10 mouse cellular contexts compared by ENCODE assay signal in the genomic region with DNA sequence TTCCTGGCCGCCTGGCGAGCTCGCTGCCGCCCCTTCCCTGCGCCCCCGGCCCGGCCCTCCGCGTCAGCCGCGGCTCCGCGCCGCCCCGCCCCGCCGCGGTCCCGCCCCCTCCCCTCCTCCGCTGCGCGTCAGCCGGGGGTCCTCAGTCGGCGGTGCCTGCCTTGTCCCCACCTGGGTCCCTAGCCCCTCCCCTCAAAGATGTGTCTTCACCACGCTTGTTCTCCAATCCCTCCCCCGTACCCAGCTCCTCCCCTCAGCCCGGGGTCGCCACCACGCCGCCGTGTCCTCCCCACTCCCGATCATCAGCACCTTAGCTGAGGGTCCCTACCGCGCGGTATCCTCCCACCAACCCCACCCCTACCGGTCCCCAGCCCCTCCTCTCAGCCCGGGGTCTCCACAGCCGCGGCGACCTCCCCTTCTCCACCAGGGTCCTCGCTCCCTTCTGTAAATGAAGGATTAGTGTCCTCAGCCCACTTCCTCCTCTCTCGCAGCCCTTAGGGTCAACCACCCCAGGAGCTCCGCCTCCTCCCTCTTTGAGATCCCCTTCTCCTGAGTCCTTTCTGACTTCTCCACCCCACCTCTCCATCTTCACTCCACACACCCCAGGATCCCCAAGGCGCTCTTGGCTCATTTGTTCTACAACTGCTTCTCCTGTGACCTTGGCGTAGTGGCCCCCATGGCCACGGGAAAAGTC. TPM values are rescaled to one million over a fixed set of nuclear protein-coding genes. Genes with fewer than 3 reads are reported as not detected.
DNase-seq lines count a peak whose midpoint lies in the region; ATAC-seq and TF ChIP-seq lines count a peak whose summit lies in the region.
"Not testable (repeated sequence)": the region's sequence is repeated elsewhere in the genome, so short reads cannot be mapped to it uniquely, and the experiment has no call there.
"Had no signal": no experiment of that assay in that cellular context is flagged by ENCODE, and none has a peak within 500 bp of the region (broad histone marks: within the 10 kb centered on the region; RNA-seq: fewer than 3 reads in every experiment).

No protein-coding gene starts in this region.

- not testable (repeated sequence) for H3K9me3 ChIP-seq in forebrain, embryonic 11.5 days (ENCODE audit: control insufficient read depth, low read length); heart, embryonic 13.5 days; hindbrain, embryonic 16.5 days (ENCODE audit: control insufficient read depth, low read length); limb, embryonic 11.5 days (ENCODE audit: control insufficient read depth, low read length); liver, postnatal 0 days (ENCODE audit: low read length); midbrain, embryonic 14.5 days (ENCODE audit: control insufficient read depth, low read length); stomach, embryonic 14.5 days (ENCODE audit: control insufficient read depth, low read depth, low read length)

- not testable (repeated sequence) for H3K36me3 ChIP-seq in forebrain, embryonic 11.5 days (ENCODE audit: control insufficient read depth, insufficient read depth, low read length); heart, embryonic 13.5 days; hindbrain, embryonic 16.5 days (ENCODE audit: control insufficient read depth, insufficient read depth, low read length); limb, embryonic 11.5 days (ENCODE audit: control insufficient read depth, insufficient read depth, low read length); liver, postnatal 0 days (replicated peaks; ENCODE audit: insufficient read depth, low read length); midbrain, embryonic 14.5 days (ENCODE audit: control insufficient read depth, insufficient read depth, low read length); stomach, embryonic 14.5 days (ENCODE audit: control insufficient read depth, insufficient read depth, low read length)

- not testable (repeated sequence) for TF ChIP-seq CTCF in Patski (IDR thresholded peaks at IDR 0.05); liver, postnatal 0 days (IDR thresholded peaks at IDR 0.05; ENCODE audit: low read depth)

- not testable (repeated sequence) for H3K4me1 ChIP-seq in forebrain, embryonic 11.5 days (replicated peaks; ENCODE audit: control insufficient read depth, insufficient read depth, low read length); heart, embryonic 13.5 days; hindbrain, embryonic 16.5 days (ENCODE audit: control insufficient read depth, insufficient read depth, low read depth, low read length); limb, embryonic 11.5 days (ENCODE audit: control insufficient read depth, insufficient read depth, low read length); liver, postnatal 0 days (ENCODE audit: insufficient read depth); midbrain, embryonic 14.5 days (ENCODE audit: control insufficient read depth, insufficient read depth, low read length); stomach, embryonic 14.5 days (ENCODE audit: control insufficient read depth, insufficient read depth, low read length)

- not testable (repeated sequence) for TF ChIP-seq EP300 in liver, postnatal 0 days (IDR thresholded peaks at IDR 0.05; ENCODE audit: low read depth)

- not testable (repeated sequence) for H3K27ac ChIP-seq in forebrain, embryonic 11.5 days (ENCODE audit: low read depth, low read length); heart, embryonic 13.5 days (replicated peaks); hindbrain, embryonic 16.5 days (ENCODE audit: low read depth, low read length); limb, embryonic 11.5 days (replicated peaks; ENCODE audit: low read depth, low read length); liver, postnatal 0 days (ENCODE audit: low read depth); midbrain, embryonic 14.5 days (replicated peaks; ENCODE audit: low read depth, low read length); stomach, embryonic 14.5 days (ENCODE audit: low read length)

- CTCF ChIA-PET in Patski (lab: Charles Lee), result not testable (repeated sequence)

- in situ Hi-C loops in Patski (cut with MboI; ENCODE audit: low pct_unique_long_range_greater_than_20kb), result not testable (repeated sequence)

- H3K4me3 ChIP-seq in forebrain, embryonic 11.5 days (ENCODE audit: low read depth, low read length); heart, embryonic 13.5 days; hindbrain, embryonic 16.5 days (ENCODE audit: low read length); limb, embryonic 11.5 days (ENCODE audit: low read depth, low read length); liver, postnatal 0 days (ENCODE audit: low read depth, low read length); midbrain, embryonic 14.5 days (replicated peaks; ENCODE audit: low read depth, low read length); stomach, embryonic 14.5 days (ENCODE audit: low read depth, low read length): not testable (repeated sequence)

- H3K9ac ChIP-seq in forebrain, embryonic 11.5 days (ENCODE audit: low read length); heart, embryonic 13.5 days; hindbrain, embryonic 16.5 days (ENCODE audit: low read depth, low read length); limb, embryonic 11.5 days (ENCODE audit: low read length); liver, postnatal 0 days (replicated peaks); midbrain, embryonic 14.5 days (replicated peaks; ENCODE audit: low read length); stomach, embryonic 14.5 days (replicated peaks; ENCODE audit: low read depth, low read length): not testable (repeated sequence)

- ATAC-seq in Patski, result peak; percentile 31
- peak; percentile 89 for ATAC-seq in forebrain, embryonic 11.5 days (replicated peaks; ENCODE audit: low FRiP score)
- peak; percentile 62 for ATAC-seq in heart, embryonic 13.5 days (ENCODE audit: extremely low read depth, insufficient number of reproducible peaks, low FRiP score, low TSS enrichment)
- ATAC-seq in hindbrain, embryonic 16.5 days, result peak; percentile 94
- peak; percentile 91 for ATAC-seq in limb, embryonic 11.5 days (ENCODE audit: insufficient number of reproducible peaks, low FRiP score, low TSS enrichment, low read depth)
- ATAC-seq in liver, postnatal 0 days, result peak; percentile 53
- ATAC-seq in midbrain, embryonic 14.5 days (ENCODE audit: low FRiP score, low TSS enrichment), result peak; percentile 93
- ATAC-seq in stomach, embryonic 14.5 days (ENCODE audit: insufficient number of reproducible peaks, insufficient read depth, low FRiP score, low read depth), result peak; percentile 86

- no CpG with 5 or more reads among the region's 47 CpGs for WGBS in forebrain, embryonic 11.5 days
- WGBS in heart, embryonic 13.5 days, result no CpG with 5 or more reads among the region's 47 CpGs
- WGBS in hindbrain, embryonic 16.5 days, result no CpG with 5 or more reads among the region's 47 CpGs
- no CpG with 5 or more reads among the region's 47 CpGs for WGBS in limb, embryonic 11.5 days
- no CpG with 5 or more reads among the region's 47 CpGs for WGBS in liver, postnatal 0 days (ENCODE audit: insufficient replicate concordance)
- WGBS in midbrain, embryonic 14.5 days, result no CpG with 5 or more reads among the region's 47 CpGs
- no CpG with 5 or more reads among the region's 47 CpGs for WGBS in stomach, embryonic 14.5 days

- POLR2A ChIA-PET in Patski (lab: Charles Lee), result not testable (repeated sequence)

- not testable (repeated sequence) for H3K27me3 ChIP-seq in Patski; forebrain, embryonic 11.5 days (ENCODE audit: control insufficient read depth, insufficient read depth, low read length); heart, embryonic 13.5 days (replicated peaks); hindbrain, embryonic 16.5 days (replicated peaks; ENCODE audit: control insufficient read depth, insufficient read depth, low read length); limb, embryonic 11.5 days (ENCODE audit: control insufficient read depth, insufficient read depth, low read length); liver, postnatal 0 days (ENCODE audit: insufficient read depth, low read length); midbrain, embryonic 14.5 days (ENCODE audit: control insufficient read depth, insufficient read depth, low read length); stomach, embryonic 14.5 days (ENCODE audit: control insufficient read depth, insufficient read depth, low read length)

- not testable (repeated sequence) for DNase-seq in Patski (ENCODE audit: low read depth, low spot score); forebrain, embryonic 11.5 days (ENCODE audit: low spot score); limb, embryonic 11.5 days (ENCODE audit: low spot score); liver, postnatal 0 days; midbrain, embryonic 14.5 days

- not testable (repeated sequence) for H3K4me2 ChIP-seq in forebrain, embryonic 11.5 days (ENCODE audit: low read depth, low read length, severe bottlenecking); heart, embryonic 13.5 days; hindbrain, embryonic 16.5 days (ENCODE audit: low read length); limb, embryonic 11.5 days (ENCODE audit: low read depth, severe bottlenecking); liver, postnatal 0 days (ENCODE audit: low read depth, low read length); midbrain, embryonic 14.5 days (ENCODE audit: low read length); stomach, embryonic 14.5 days (replicated peaks; ENCODE audit: low read depth, low read length)

RNA-seq across cellular contexts. Expression of a gene that starts 14.7 kb away (rescaled TPM):
- polyA plus RNA-seq in Patski (2021), result not detected
- polyA plus RNA-seq in forebrain, embryonic 11.5 days (2014; fragmentation: Nextera tagmentation; extraction: Ambion mirVana), result 1.9 and 2.2 TPM in 2 replicates
- 0.25 TPM in 1 of 2 replicates, not detected in the other for polyA plus RNA-seq in heart, embryonic 13.5 days (2015; fragmentation: Nextera tagmentation; extraction: Ambion mirVana)
- polyA plus RNA-seq in hindbrain, embryonic 16.5 days (2015; fragmentation: Nextera tagmentation; extraction: Ambion mirVana), result 0.71 TPM in 1 of 2 replicates, not detected in the other
- polyA plus RNA-seq in limb, embryonic 11.5 days (2014; fragmentation: Nextera tagmentation; extraction: Ambion mirVana), result 0.23 TPM in 1 of 2 replicates, not detected in the other
- 1.8 and 1.9 TPM in 2 replicates for polyA plus RNA-seq in liver, postnatal 0 days (2015; fragmentation: Nextera tagmentation; extraction: Ambion mirVana)
- 0.36 TPM in 1 of 2 replicates, not detected in the other for polyA plus RNA-seq in midbrain, embryonic 14.5 days (2014; fragmentation: Nextera tagmentation; extraction: Ambion mirVana)
- polyA plus RNA-seq in stomach, embryonic 14.5 days (2014; fragmentation: Nextera tagmentation; extraction: Ambion mirVana), result 0.56 TPM in 1 of 2 replicates, not detected in the other
- polyA plus RNA-seq: heart, adult 2 months; large intestine, adult 2 months had no signal

RNA-seq across cellular contexts. Expression of a gene that starts 15.0 kb away (rescaled TPM):
- 14.5 TPM for polyA plus RNA-seq in Patski (2021)
- 11.5 and 13.1 TPM in 2 replicates for polyA plus RNA-seq in forebrain, embryonic 11.5 days (2014; fragmentation: Nextera tagmentation; extraction: Ambion mirVana)
- polyA plus RNA-seq in heart, embryonic 13.5 days (2015; fragmentation: Nextera tagmentation; extraction: Ambion mirVana), result 5.8 and 8.1 TPM in 2 replicates
- 6.2 and 6.5 TPM in 2 replicates for polyA plus RNA-seq in hindbrain, embryonic 16.5 days (2015; fragmentation: Nextera tagmentation; extraction: Ambion mirVana)
- 8.6 and 9.1 TPM in 2 replicates for polyA plus RNA-seq in limb, embryonic 11.5 days (2014; fragmentation: Nextera tagmentation; extraction: Ambion mirVana)
- polyA plus RNA-seq in liver, postnatal 0 days (2015; fragmentation: Nextera tagmentation; extraction: Ambion mirVana), result 3.3 and 3.9 TPM in 2 replicates
- 8.4 and 8.8 TPM in 2 replicates for polyA plus RNA-seq in midbrain, embryonic 14.5 days (2014; fragmentation: Nextera tagmentation; extraction: Ambion mirVana)
- 8.1 and 9.8 TPM in 2 replicates for polyA plus RNA-seq in stomach, embryonic 14.5 days (2014; fragmentation: Nextera tagmentation; extraction: Ambion mirVana)

RNA-seq across cellular contexts. Expression of a gene that starts 16.7 kb away (rescaled TPM):
- polyA plus RNA-seq in Patski (2021), result 4.1 TPM
- 6.7 and 9.2 TPM in 2 replicates for polyA plus RNA-seq in forebrain, embryonic 11.5 days (2014; fragmentation: Nextera tagmentation; extraction: Ambion mirVana)
- polyA plus RNA-seq in heart, embryonic 13.5 days (2015; fragmentation: Nextera tagmentation; extraction: Ambion mirVana), result 4.4 and 4.9 TPM in 2 replicates
- 5.0 and 6.7 TPM in 2 replicates for polyA plus RNA-seq in hindbrain, embryonic 16.5 days (2015; fragmentation: Nextera tagmentation; extraction: Ambion mirVana)
- 5.5 and 6.2 TPM in 2 replicates for polyA plus RNA-seq in limb, embryonic 11.5 days (2014; fragmentation: Nextera tagmentation; extraction: Ambion mirVana)
- polyA plus RNA-seq in liver, postnatal 0 days (2015; fragmentation: Nextera tagmentation; extraction: Ambion mirVana), result 2.7 and 3.7 TPM in 2 replicates
- polyA plus RNA-seq in midbrain, embryonic 14.5 days (2014; fragmentation: Nextera tagmentation; extraction: Ambion mirVana), result 5.3 and 8.1 TPM in 2 replicates
- polyA plus RNA-seq in stomach, embryonic 14.5 days (2014; fragmentation: Nextera tagmentation; extraction: Ambion mirVana), result 4.2 and 4.7 TPM in 2 replicates

RNA-seq across cellular contexts. Expression of a gene that starts 32.2 kb away (rescaled TPM):
- polyA plus RNA-seq in Patski (2021), result 71.5 TPM
- polyA plus RNA-seq in forebrain, embryonic 11.5 days (2014; fragmentation: Nextera tagmentation; extraction: Ambion mirVana), result 33.2 and 36.2 TPM in 2 replicates
- polyA plus RNA-seq in heart, embryonic 13.5 days (2015; fragmentation: Nextera tagmentation; extraction: Ambion mirVana), result 22.9 and 24.4 TPM in 2 replicates
- 14.6 and 16.7 TPM in 2 replicates for polyA plus RNA-seq in hindbrain, embryonic 16.5 days (2015; fragmentation: Nextera tagmentation; extraction: Ambion mirVana)
- polyA plus RNA-seq in limb, embryonic 11.5 days (2014; fragmentation: Nextera tagmentation; extraction: Ambion mirVana), result 39.9 and 44.8 TPM in 2 replicates
- polyA plus RNA-seq in liver, postnatal 0 days (2015; fragmentation: Nextera tagmentation; extraction: Ambion mirVana), result 37.3 and 40.6 TPM in 2 replicates
- polyA plus RNA-seq in midbrain, embryonic 14.5 days (2014; fragmentation: Nextera tagmentation; extraction: Ambion mirVana), result 21.5 and 25.2 TPM in 2 replicates
- polyA plus RNA-seq in stomach, embryonic 14.5 days (2014; fragmentation: Nextera tagmentation; extraction: Ambion mirVana), result 42.1 and 55.0 TPM in 2 replicates

RNA-seq across cellular contexts. Expression of a gene that starts 47.7 kb away (rescaled TPM):
- 50.2 TPM for polyA plus RNA-seq in Patski (2021)
- polyA plus RNA-seq in forebrain, embryonic 11.5 days (2014; fragmentation: Nextera tagmentation; extraction: Ambion mirVana), result 98.2 and 107 TPM in 2 replicates
- polyA plus RNA-seq in heart, embryonic 13.5 days (2015; fragmentation: Nextera tagmentation; extraction: Ambion mirVana), result 51.8 and 66.8 TPM in 2 replicates
- polyA plus RNA-seq in hindbrain, embryonic 16.5 days (2015; fragmentation: Nextera tagmentation; extraction: Ambion mirVana), result 76.3 and 76.8 TPM in 2 replicates
- 68.3 and 74.3 TPM in 2 replicates for polyA plus RNA-seq in limb, embryonic 11.5 days (2014; fragmentation: Nextera tagmentation; extraction: Ambion mirVana)
- polyA plus RNA-seq in liver, postnatal 0 days (2015; fragmentation: Nextera tagmentation; extraction: Ambion mirVana), result 24.2 and 27.2 TPM in 2 replicates
- 62.0 and 71.3 TPM in 2 replicates for polyA plus RNA-seq in midbrain, embryonic 14.5 days (2014; fragmentation: Nextera tagmentation; extraction: Ambion mirVana)
- 80.8 and 97.4 TPM in 2 replicates for polyA plus RNA-seq in stomach, embryonic 14.5 days (2014; fragmentation: Nextera tagmentation; extraction: Ambion mirVana)

Comparison
In these comparisons a context has a peak if more than half of its experiments do, and no peak if none do; other contexts are left out.
1. ATAC-seq: peak in every context shown above with its lines; median percentile 94 in hindbrain, embryonic 16.5 days; 93 in midbrain, embryonic 14.5 days; 91 in limb, embryonic 11.5 days; 89 in forebrain, embryonic 11.5 days; 86 in stomach, embryonic 14.5 days; 62 in heart, embryonic 13.5 days; 53 in liver, postnatal 0 days; 31 in Patski.